32 mouse cellular contexts compared by ENCODE assay signal in the genomic region with DNA sequence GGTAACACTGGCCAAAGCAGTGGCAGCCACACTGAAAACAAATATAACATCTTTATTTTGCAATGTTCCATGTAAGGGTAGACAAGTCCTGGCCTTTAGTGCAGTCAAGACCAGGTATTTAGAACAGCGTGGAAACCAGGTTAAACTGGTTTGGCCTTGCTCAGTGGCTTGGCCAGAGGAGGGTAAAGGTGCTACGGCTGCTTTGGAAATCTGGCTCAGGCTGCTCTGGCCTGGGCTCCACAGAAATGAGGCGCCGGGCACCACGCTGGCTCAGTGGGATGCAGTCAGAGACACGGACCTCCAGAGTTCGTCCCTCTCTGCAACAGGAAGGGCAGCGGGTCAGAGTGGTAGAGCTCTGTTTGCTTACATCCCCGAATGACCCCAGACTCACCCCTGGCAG. TPM values are rescaled to one million over a fixed set of nuclear protein-coding genes. Genes with fewer than 3 reads are reported as not detected.
DNase-seq lines count a peak whose midpoint lies in the region; ATAC-seq and TF ChIP-seq lines count a peak whose summit lies in the region.
"Had no signal": no experiment of that assay in that cellular context is flagged by ENCODE, and none has a peak within 500 bp of the region (broad histone marks: within the 10 kb centered on the region; RNA-seq: fewer than 3 reads in every experiment).

No protein-coding gene starts in this region.

- H3K27me3 ChIP-seq in lung, postnatal 0 days (replicated peaks; ENCODE audit: insufficient read depth, low read length): no peaks in the 10 kb centered on the region
- H3K27me3 ChIP-seq in G1E (ENCODE audit: insufficient read depth, low read length): no peaks in the 10 kb centered on the region
- H3K27me3 ChIP-seq in liver, postnatal 0 days (ENCODE audit: insufficient read depth, low read length): no peaks in the 10 kb centered on the region
- H3K27me3 ChIP-seq: embryonic facial prominence, embryonic 13.5 days; hindbrain, embryonic 12.5 days; intestine, embryonic 15.5 days; megakaryocyte, embryonic 14.5 days; midbrain, embryonic 12.5 days; neural tube, embryonic 12.5 days had no signal

- no peaks in the 10 kb centered on the region for H3K36me3 ChIP-seq in lung, postnatal 0 days (ENCODE audit: insufficient read depth, low read length)
- peaks cover 69% of the 10 kb centered on the region for H3K36me3 ChIP-seq in G1E (replicated peaks)
- 0 out of 2 replicates have a peak, but pooled peaks cover 2% of the 10 kb centered on the region for H3K36me3 ChIP-seq in liver, postnatal 0 days (replicated peaks; ENCODE audit: insufficient read depth, low read length)
- H3K36me3 ChIP-seq: embryonic facial prominence, embryonic 13.5 days; hindbrain, embryonic 12.5 days; intestine, embryonic 15.5 days; midbrain, embryonic 12.5 days; neural tube, embryonic 12.5 days had no signal

- H3K9ac ChIP-seq in lung, postnatal 0 days (replicated peaks; ENCODE audit: low read depth): no peak overlapping the region
- H3K9ac ChIP-seq in liver, postnatal 0 days (replicated peaks): no peak overlapping the region
- H3K9ac ChIP-seq: embryonic facial prominence, embryonic 13.5 days; hindbrain, embryonic 12.5 days; intestine, embryonic 15.5 days; lung, embryonic 14.5 days; midbrain, embryonic 12.5 days; neural tube, embryonic 12.5 days had no signal

- no peaks in the 10 kb centered on the region for H3K9me3 ChIP-seq in lung, postnatal 0 days (ENCODE audit: low read length)
- H3K9me3 ChIP-seq in G1E (replicated peaks): no peaks in the 10 kb centered on the region
- H3K9me3 ChIP-seq in liver, postnatal 0 days (ENCODE audit: low read length): no peaks in the 10 kb centered on the region
- H3K9me3 ChIP-seq: embryonic facial prominence, embryonic 13.5 days; hindbrain, embryonic 12.5 days; intestine, embryonic 15.5 days; megakaryocyte, embryonic 14.5 days; midbrain, embryonic 12.5 days; neural tube, embryonic 12.5 days had no signal

- ATAC-seq in lung, postnatal 0 days: peak; percentile 43
- ATAC-seq in G1E (ENCODE audit: extremely low read depth, insufficient number of reproducible peaks, low FRiP score, poor library complexity, severe bottlenecking): no peak
- peak; percentile 31 for ATAC-seq in liver, postnatal 0 days
- ATAC-seq: activated CD4-positive, CD25-positive, alpha-beta regulatory T cell, adult 4 months; CD4-positive, CD25-positive, alpha-beta regulatory T cell, adult 4 months; forebrain, embryonic 16.5 days; hindbrain, postnatal 0 days; intestine, embryonic 15.5 days had no signal

- H3K27ac ChIP-seq in lung, postnatal 0 days (ENCODE audit: low read length): 0 out of 2 replicates have a peak overlapping the region, but pooled peaks have one; percentile 32
- no peak overlapping the region for H3K27ac ChIP-seq in liver, postnatal 0 days (ENCODE audit: low read depth)
- H3K27ac ChIP-seq: embryonic facial prominence, embryonic 13.5 days; gastrocnemius, adult 2 months; hindbrain, embryonic 12.5 days; hindbrain, postnatal 0 days; intestine, embryonic 15.5 days; midbrain, embryonic 12.5 days; neural tube, embryonic 12.5 days had no signal

- H3K4me1 ChIP-seq in lung, postnatal 0 days (ENCODE audit: insufficient read depth, low read depth, low read length): no peaks in the 10 kb centered on the region
- H3K4me1 ChIP-seq in G1E (ENCODE audit: insufficient read depth, low read depth, low read length): peaks cover 39% of the 10 kb centered on the region
- H3K4me1 ChIP-seq in liver, postnatal 0 days (ENCODE audit: insufficient read depth): no peaks in the 10 kb centered on the region; the same call in 1 of the 2 replicates
- H3K4me1 ChIP-seq: embryonic facial prominence, embryonic 13.5 days; hindbrain, embryonic 12.5 days; intestine, embryonic 15.5 days; midbrain, embryonic 12.5 days; neural tube, embryonic 12.5 days had no signal

- TF ChIP-seq EP300 in lung, postnatal 0 days (IDR thresholded peaks at IDR 0.05): no peak
- no peak for TF ChIP-seq EP300 in liver, postnatal 0 days (IDR thresholded peaks at IDR 0.05; ENCODE audit: low read depth)

- H3K4me2 ChIP-seq in lung, postnatal 0 days (replicated peaks; ENCODE audit: low read depth, low read length): no peak overlapping the region
- no peak overlapping the region for H3K4me2 ChIP-seq in liver, postnatal 0 days (ENCODE audit: low read depth, low read length)
- H3K4me2 ChIP-seq: embryonic facial prominence, embryonic 13.5 days; heart, embryonic 11.5 days; hindbrain, embryonic 12.5 days; intestine, embryonic 15.5 days; lung, embryonic 14.5 days; midbrain, embryonic 12.5 days; neural tube, embryonic 12.5 days had no signal

- 57% methylated on average over 9 of the region's 9 CpGs for WGBS in lung, postnatal 0 days
- 63% methylated on average over 9 of the region's 9 CpGs for WGBS in liver, postnatal 0 days (ENCODE audit: insufficient replicate concordance)

- H3K4me3 ChIP-seq in lung, postnatal 0 days (ENCODE audit: low read depth, low read length): no peak overlapping the region
- H3K4me3 ChIP-seq in G1E (ENCODE audit: low read depth, low read length): no peak overlapping the region
- H3K4me3 ChIP-seq in liver, postnatal 0 days (ENCODE audit: low read depth, low read length): no peak overlapping the region
- H3K4me3 ChIP-seq: embryonic facial prominence, embryonic 13.5 days; gastrocnemius, adult 2 months; hindbrain, embryonic 12.5 days; intestine, embryonic 15.5 days; megakaryocyte, embryonic 14.5 days; midbrain, embryonic 12.5 days; myocyte; neural tube, embryonic 12.5 days had no signal

- DNase-seq in kidney, postnatal 14 days: peak; percentile 31
- no peak for DNase-seq in kidney, postnatal 4 days
- DNase-seq in lung, postnatal 0 days (ENCODE audit: low spot score): peak; percentile 36
- DNase-seq in lung, adult 18-20 months: no peak
- peak; percentile 0 for DNase-seq in G1E (ENCODE audit: low spot score)
- DNase-seq in liver, postnatal 0 days: no peak
- DNase-seq in left cerebral cortex, adult 11 months (ENCODE audit: low spot score): no peak
- DNase-seq: adrenal gland, adult 2 months; adrenal gland, postnatal 36 days; cerebellum, adult 18-20 months; cerebellum, postnatal 10 days; gastrocnemius, adult 2 months; gastrocnemius, postnatal 36 days; heart, adult 18-20 months; heart, postnatal 36 days; lung, embryonic 14.5 days; right cerebral cortex, adult 18-20 months; spleen, adult 18-20 months; thymus, adult 18-20 months; thymus, postnatal 36 days had no signal

- TF ChIP-seq CTCF in lung, postnatal 0 days (IDR thresholded peaks at IDR 0.05): no peak
- no peak for TF ChIP-seq CTCF in G1E (IDR thresholded peaks at IDR 0.05; ENCODE audit: low read depth, low read length)
- no peak for TF ChIP-seq CTCF in liver, postnatal 0 days (IDR thresholded peaks at IDR 0.05; ENCODE audit: low read depth)

RNA-seq across cellular contexts. Expression of a gene that starts 14.2 kb away (rescaled TPM):
- 5.7 and 6.2 TPM in 2 replicates for polyA plus RNA-seq in lung, postnatal 0 days (2015; fragmentation: Nextera tagmentation; extraction: Ambion mirVana)
- total RNA-seq in G1E (2014; fragmentation: Nextera tagmentation): 48.5 and 56.5 TPM in 2 replicates
- 69.2 and 74.5 TPM in 2 replicates for total RNA-seq in G1E (2017)
- polyA plus RNA-seq in G1E (2012): 71.8 and 78.8 TPM in 2 replicates
- 8.2 and 9.4 TPM in 2 replicates for polyA plus RNA-seq in liver, postnatal 0 days (2015; fragmentation: Nextera tagmentation; extraction: Ambion mirVana)

RNA-seq across cellular contexts. Expression of a gene that starts 30.8 kb away (rescaled TPM):
- 21.4 and 25.5 TPM in 2 replicates for polyA plus RNA-seq in lung, postnatal 0 days (2015; fragmentation: Nextera tagmentation; extraction: Ambion mirVana)
- 38.2 and 43.9 TPM in 2 replicates for total RNA-seq in G1E (2014; fragmentation: Nextera tagmentation)
- 32.0 and 34.5 TPM in 2 replicates for total RNA-seq in G1E (2017)
- polyA plus RNA-seq in G1E (2012): 7.8 and 8.9 TPM in 2 replicates
- polyA plus RNA-seq in liver, postnatal 0 days (2015; fragmentation: Nextera tagmentation; extraction: Ambion mirVana): 5.6 and 6.1 TPM in 2 replicates

RNA-seq across cellular contexts. Expression of a gene that starts 40.2 kb away (rescaled TPM):
- polyA plus RNA-seq in lung, postnatal 0 days (2015; fragmentation: Nextera tagmentation; extraction: Ambion mirVana): 58.7 and 62.4 TPM in 2 replicates
- total RNA-seq in G1E (2014; fragmentation: Nextera tagmentation) (16.8 and 22.5 TPM in 2 replicates), G1E (2017) (32.1 and 43.5 TPM in 2 replicates)
- polyA plus RNA-seq in G1E (2012): 34.9 and 37.3 TPM in 2 replicates
- 33.9 and 34.9 TPM in 2 replicates for polyA plus RNA-seq in liver, postnatal 0 days (2015; fragmentation: Nextera tagmentation; extraction: Ambion mirVana)

Comparison
In these comparisons a context has a peak if more than half of its experiments do, and no peak if none do; other contexts are left out.
1. DNase-seq: peak in kidney, postnatal 14 days (single experiment), lung, postnatal 0 days (single experiment) and G1E (single experiment); none in kidney, postnatal 4 days (0 of 2), lung, adult 18-20 months (0 of 2), liver, postnatal 0 days (single experiment) and left cerebral cortex, adult 11 months (single experiment).